Mouse (Mus musculus) megakaryocyte-erythroid progenitor cell, adult 5-6 weeks (primary cell): ENCODE measurements around the gene Nxpe3. TPM values are rescaled to one million over a fixed set of nuclear protein-coding genes. Genes with fewer than 3 reads are reported as not detected.
A peak's percentile ranks its signal among the peaks of the same experiment; 100 is the strongest.
"Not testable (repeated sequence)": the region's sequence is repeated elsewhere in the genome, so short reads cannot be mapped to it uniquely, and the experiment has no call there.

Source experiments
- ATAC-seq: replicated peaks from 2 replicates; pipeline ENCODE4 v1.8.0; 2016; ENCODE audit warnings: mild to moderate bottlenecking, inconsistent platforms; ENCODE audit not compliant: severe bottlenecking, poor library complexity, low FRiP score, low TSS enrichment
- total RNA-seq, 2 experiments: library from RNA; stranded (forward) in 1 of 2; stranded (reverse) in 1 of 2; fragments of 200-1000, 215-1000 nt in 1 of 2; fragments of >200 nt in 1 of 2; fragmentation: Nextera tagmentation in 1 of 2; gene quantifications; 2 replicates each; pipeline ENCODE4 v1.2.3; 2014 to 2017

Gene Nxpe3
- total RNA-seq, 2 experiments from 2014 or later, result 4.5 to 6.1 TPM

GRCm38 (mm10) chr16:55892484-55892883 lies 2.6 kb downstream of the Nxpe3 start:
- no peak for ATAC-seq

GRCm38 (mm10) chr16:55891346-55891745 lies 3.7 kb downstream of the Nxpe3 start:
- no peak for ATAC-seq

GRCm38 (mm10) chr16:55890346-55891136 lies 4.5 kb downstream of the Nxpe3 start:
- ATAC-seq, result no peak

- no peak for ATAC-seq
Measured at GRCm38 (mm10) chr16:55889451-55889850, 5.6 kb downstream of the Nxpe3 start.

- ATAC-seq, result no peak
Measured at GRCm38 (mm10) chr16:55888584-55888960, 6.5 kb downstream of the Nxpe3 start.

- peak; percentile 72 for ATAC-seq
Measured at GRCm38 (mm10) chr16:55887814-55888583, 7.1 kb downstream of the Nxpe3 start.

GRCm38 (mm10) chr16:55884246-55884645 lies 10.8 kb downstream of the Nxpe3 start:
- no peak for ATAC-seq

GRCm38 (mm10) chr16:55876025-55876424 lies 19.1 kb downstream of the Nxpe3 start:
- ATAC-seq, result peak; percentile 63

GRCm38 (mm10) chr16:55863832-55864231 lies 31.3 kb downstream of the Nxpe3 start:
- ATAC-seq, result no peak

GRCm38 (mm10) chr16:55863149-55863815 lies 31.8 kb downstream of the Nxpe3 start:
- peak; percentile 92 for ATAC-seq

GRCm38 (mm10) chr16:55861104-55861503 lies 34.0 kb downstream of the Nxpe3 start:
- no peak for ATAC-seq

GRCm38 (mm10) chr16:55859421-55859820 lies 35.7 kb downstream of the Nxpe3 start:
- ATAC-seq, result not testable (repeated sequence)

- ATAC-seq, result peak; percentile 91
Measured at GRCm38 (mm10) chr16:55858465-55858864, 36.6 kb downstream of the Nxpe3 start.

- peak; percentile 85 for ATAC-seq
Measured at GRCm38 (mm10) chr16:55852943-55853727, 42.0 kb downstream of the Nxpe3 start.

GRCm38 (mm10) chr16:55852515-55852914 lies 42.6 kb downstream of the Nxpe3 start:
- ATAC-seq, result no peak

GRCm38 (mm10) chr16:55850485-55850884 lies 44.6 kb downstream of the Nxpe3 start:
- ATAC-seq, result no peak

- ATAC-seq, result no peak
Measured at GRCm38 (mm10) chr16:55847679-55848078, 47.4 kb downstream of the Nxpe3 start.

- no peak for ATAC-seq
Measured at GRCm38 (mm10) chr16:55844847-55845246, 50.2 kb downstream of the Nxpe3 start.

- ATAC-seq, result no peak
Measured at GRCm38 (mm10) chr16:55843919-55844318, 51.2 kb downstream of the Nxpe3 start.
